Mouse (Mus musculus) lung, postnatal 0 days (tissue): Measurements from ENCODE around the gene Ano3.

Experiments used
- CTCF ChIP-seq: IDR thresholded peaks from 2 replicates; pipeline ENCODE4 v1.5.1; 2016; ENCODE audit warnings: antibody characterized with exemption, mild to moderate bottlenecking
- EP300 ChIP-seq: IDR thresholded peaks from 2 replicates; pipeline ENCODE4 v1.6.1; 2016; ENCODE audit warnings: antibody characterized with exemption, mild to moderate bottlenecking, control low read depth

DNA sequence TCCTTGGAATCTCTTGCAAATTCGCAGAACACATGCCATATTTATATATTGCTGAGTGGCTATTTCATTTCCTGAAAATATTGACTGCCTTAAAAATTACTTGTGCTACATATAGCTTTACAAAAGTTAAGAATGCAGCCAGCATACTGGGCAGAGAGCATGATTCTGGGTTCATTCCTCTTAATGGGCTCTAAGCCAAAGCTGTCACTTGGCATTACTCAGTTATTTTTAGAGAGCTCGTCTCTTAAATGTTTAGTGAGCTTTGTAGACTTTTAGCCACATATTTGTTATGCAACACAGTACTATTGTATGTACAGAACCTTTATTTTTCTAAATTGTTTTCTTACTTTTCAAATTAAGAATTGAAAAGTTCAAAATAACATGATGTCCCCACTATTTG, 41.2 kb downstream of the Ano3 start:
- TF ChIP-seq CTCF = no peak
- no peak for TF ChIP-seq EP300
